Mouse (Mus musculus): ENCODE measurements around the gene Slc12a6. TPM values are rescaled to one million over a fixed set of nuclear protein-coding genes. Genes with fewer than 3 reads are reported as not detected.

The Slc12a6 gene
- polyA plus RNA-seq, 1 experiment from 2014 or later: 4.1 TPM

GRCm38 (mm10) chr2:112245307-112245706 is 20.3 kb upstream of the Slc12a6 start:
- Histone ChIP-seq H3K27me3 (ENCODE audit: insufficient read depth, low read length) (peaks cover 3% of the 10 kb centered on the region; the same call in 1 of the 2 replicates), H3K36me3 (replicated peaks; ENCODE audit: insufficient read depth, low read length) (no peaks in the 10 kb centered on the region), H3K27ac (ENCODE audit: low read depth) (no peak overlapping the region), H3K9ac (replicated peaks) (no peak overlapping the region), H3K4me1 (ENCODE audit: insufficient read depth) (peaks cover 5% of the 10 kb centered on the region), H3K4me3 (ENCODE audit: low read depth, low read length) (no peak overlapping the region), H3K4me2 (ENCODE audit: low read depth, low read length) (no peak overlapping the region), H3K9me3 (ENCODE audit: low read length) (no peaks in the 10 kb centered on the region)
- TF ChIP-seq EP300 (IDR thresholded peaks at IDR 0.05; ENCODE audit: low read depth): no peak
- TF ChIP-seq CTCF (IDR thresholded peaks at IDR 0.05; ENCODE audit: low read depth): no peak
- no peak for DNase-seq
- 78% methylated on average over 5 of the region's 5 CpGs for WGBS (ENCODE audit: insufficient replicate concordance)
- ATAC-seq: no peak

GRCm38 (mm10) chr2:112246193-112246592 is 19.4 kb upstream of the Slc12a6 start:
- DNase-seq (no peak), ATAC-seq (no peak)

GRCm38 (mm10) chr2:112247323-112247722 is 18.3 kb upstream of the Slc12a6 start:
- ATAC-seq: no peak
- Histone ChIP-seq H3K9ac (replicated peaks) (no peak overlapping the region), H3K36me3 (replicated peaks; ENCODE audit: insufficient read depth, low read length) (no peaks in the 10 kb centered on the region), H3K4me3 (ENCODE audit: low read depth, low read length) (no peak overlapping the region), H3K4me1 (ENCODE audit: insufficient read depth) (no peaks in the 10 kb centered on the region), H3K9me3 (ENCODE audit: low read length) (no peaks in the 10 kb centered on the region), H3K27me3 (ENCODE audit: insufficient read depth, low read length) (no peaks in the 10 kb centered on the region), H3K27ac (ENCODE audit: low read depth) (no peak overlapping the region), H3K4me2 (ENCODE audit: low read depth, low read length) (no peak overlapping the region)
- 48% methylated on average over 10 of the region's 10 CpGs for WGBS (ENCODE audit: insufficient replicate concordance)
- no peak for DNase-seq
- TF ChIP-seq EP300 (IDR thresholded peaks at IDR 0.05; ENCODE audit: low read depth) (no peak), CTCF (IDR thresholded peaks at IDR 0.05; ENCODE audit: low read depth) (no peak)

More at GRCm38 (mm10) chr2:112246193-112246592, 19.4 kb upstream of the Slc12a6 start:
- WGBS (ENCODE audit: insufficient replicate concordance): 81% methylated on average over 6 of the region's 6 CpGs
- Histone ChIP-seq H3K9ac (replicated peaks) (no peak overlapping the region), H3K27me3 (ENCODE audit: insufficient read depth, low read length) (no peaks in the 10 kb centered on the region), H3K4me3 (ENCODE audit: low read depth, low read length) (no peak overlapping the region), H3K4me1 (ENCODE audit: insufficient read depth) (no peaks in the 10 kb centered on the region), H3K27ac (ENCODE audit: low read depth) (no peak overlapping the region), H3K4me2 (ENCODE audit: low read depth, low read length) (no peak overlapping the region), H3K9me3 (ENCODE audit: low read length) (no peaks in the 10 kb centered on the region), H3K36me3 (replicated peaks; ENCODE audit: insufficient read depth, low read length) (no peaks in the 10 kb centered on the region)
- TF ChIP-seq EP300 (IDR thresholded peaks at IDR 0.05; ENCODE audit: low read depth): no peak
- no peak for TF ChIP-seq CTCF (IDR thresholded peaks at IDR 0.05; ENCODE audit: low read depth)

- ATAC-seq (no peak), DNase-seq (no peak)
- H3K9ac ChIP-seq (replicated peaks): no peak overlapping the region
- no peak overlapping the region for H3K4me3 ChIP-seq (ENCODE audit: low read depth, low read length)
- no peaks in the 10 kb centered on the region for H3K36me3 ChIP-seq (replicated peaks; ENCODE audit: insufficient read depth, low read length)
- H3K4me2 ChIP-seq (ENCODE audit: low read depth, low read length): no peak overlapping the region
- no peak overlapping the region for H3K27ac ChIP-seq (ENCODE audit: low read depth)
- WGBS (ENCODE audit: insufficient replicate concordance): 73% methylated on average over 10 of the region's 10 CpGs
- no peaks in the 10 kb centered on the region for H3K27me3 ChIP-seq (ENCODE audit: insufficient read depth, low read length)
- TF ChIP-seq CTCF (IDR thresholded peaks at IDR 0.05; ENCODE audit: low read depth) (no peak), EP300 (IDR thresholded peaks at IDR 0.05; ENCODE audit: low read depth) (no peak)
- H3K9me3 ChIP-seq (ENCODE audit: low read length): no peaks in the 10 kb centered on the region
- H3K4me1 ChIP-seq (ENCODE audit: insufficient read depth): no peaks in the 10 kb centered on the region
Observed at GRCm38 (mm10) chr2:112249780-112250453, 15.7 kb upstream of the Slc12a6 start.

GRCm38 (mm10) chr2:112254675-112255515 is 10.7 kb upstream of the Slc12a6 start:
- no peaks in the 10 kb centered on the region for H3K9me3 ChIP-seq (ENCODE audit: low read length)
- H3K36me3 ChIP-seq (replicated peaks; ENCODE audit: insufficient read depth, low read length): no peaks in the 10 kb centered on the region
- H3K27ac ChIP-seq (ENCODE audit: low read depth): no peak overlapping the region
- no peak for ATAC-seq
- no peak overlapping the region for H3K9ac ChIP-seq (replicated peaks)
- no peaks in the 10 kb centered on the region for H3K4me1 ChIP-seq (ENCODE audit: insufficient read depth)
- H3K4me2 ChIP-seq (ENCODE audit: low read depth, low read length): no peak overlapping the region
- no peaks in the 10 kb centered on the region for H3K27me3 ChIP-seq (ENCODE audit: insufficient read depth, low read length)
- no peak overlapping the region for H3K4me3 ChIP-seq (ENCODE audit: low read depth, low read length)
- TF ChIP-seq CTCF (IDR thresholded peaks at IDR 0.05; ENCODE audit: low read depth): no peak
- no peak for TF ChIP-seq EP300 (IDR thresholded peaks at IDR 0.05; ENCODE audit: low read depth)
- no peak for DNase-seq
- WGBS (ENCODE audit: insufficient replicate concordance): 63% methylated on average over 7 of the region's 7 CpGs

- H3K27ac ChIP-seq (ENCODE audit: low read depth): no peak within 1 kb of the TSS
- no peak within 1 kb of the TSS for H3K4me2 ChIP-seq (ENCODE audit: low read depth, low read length)
- no peak within 1 kb of the TSS for H3K9ac ChIP-seq (replicated peaks)
- no peaks in the 10 kb centered on the region for H3K36me3 ChIP-seq (replicated peaks; ENCODE audit: insufficient read depth, low read length)
- TF ChIP-seq CTCF (IDR thresholded peaks at IDR 0.05; ENCODE audit: low read depth): peak; percentile 33; the same call in 1 of the 2 replicates
- no peak for TF ChIP-seq EP300 (IDR thresholded peaks at IDR 0.05; ENCODE audit: low read depth)
- H3K9me3 ChIP-seq (ENCODE audit: low read length): no peaks in the 10 kb centered on the region
- ATAC-seq: no peak
- no peaks in the 10 kb centered on the region for H3K27me3 ChIP-seq (ENCODE audit: insufficient read depth, low read length)
- H3K4me3 ChIP-seq (ENCODE audit: low read depth, low read length): no peak within 1 kb of the TSS
- DNase-seq: no peak
- 66% methylated on average over 10 of the region's 10 CpGs for WGBS (ENCODE audit: insufficient replicate concordance)
- H3K4me1 ChIP-seq (ENCODE audit: insufficient read depth): peaks cover 9% of the 10 kb centered on the region
Observed at GRCm38 (mm10) chr2:112259241-112259962, 6.2 kb upstream of the Slc12a6 start, which contains the start of gene Nutm1. Nutm1 (minus strand) TSS chr2:112259291.
